Mouse (Mus musculus): ENCODE results near the gene Irak3. TPM values are rescaled to one million over a fixed set of nuclear protein-coding genes. Genes with fewer than 3 reads are reported as not detected.

Gene Irak3
- total RNA-seq, 1 experiment, result 19.8 TPM

DNA sequence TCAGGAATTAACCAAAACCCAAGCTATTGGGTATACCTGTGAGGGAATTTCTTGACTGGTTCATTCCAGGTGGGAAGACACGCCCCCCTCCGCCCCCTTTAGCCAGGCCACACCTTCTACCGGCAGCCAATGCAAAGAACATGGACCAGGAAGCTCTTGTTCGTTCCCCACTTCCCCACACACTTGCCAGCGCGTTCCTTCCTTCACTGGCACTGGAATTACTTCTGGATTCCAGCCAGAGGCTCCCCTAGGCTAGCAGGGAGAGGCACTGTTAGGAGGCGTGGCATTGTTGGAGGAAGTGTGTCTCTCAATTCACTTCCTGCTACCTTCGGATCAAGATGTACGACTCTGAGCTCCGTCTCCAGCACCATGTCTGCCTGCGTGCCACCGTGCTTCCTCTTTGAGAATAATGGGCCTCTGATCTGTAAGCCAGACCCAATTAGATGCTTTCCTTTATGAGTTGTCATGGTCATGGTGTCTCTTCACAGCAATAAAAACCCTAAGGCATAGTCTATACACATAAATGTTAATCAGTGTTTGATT lies 65.8 kb downstream of the Irak3 start:
- peaks cover 0 to 5% of the 10 kb centered on the region in 2 experiments; a peak in 2 of 4 replicates for H3K4me1 ChIP-seq (ENCODE audit: control insufficient read depth in 2 of 2, insufficient read depth in 2 of 2, low read length in 2 of 2, poor library complexity in 1 of 2)
- TF ChIP-seq ZC3H11A (IDR thresholded peaks at IDR 0.05; ENCODE audit: borderline replicate concordance, low read depth, low read length) (no peak), MAFK (IDR thresholded peaks at IDR 0.05; ENCODE audit: insufficient read depth, low read depth, low read length) (no peak), HCFC1 (IDR thresholded peaks at IDR 0.05; ENCODE audit: borderline replicate concordance, insufficient read depth, low read length) (no peak), ZNF384 (IDR thresholded peaks at IDR 0.05; ENCODE audit: low read depth, low read length) (no peak), CHD2 (IDR thresholded peaks at IDR 0.05; ENCODE audit: low read depth, low read length) (no peak)
- no peak overlapping the region for H3K9ac ChIP-seq (ENCODE audit: insufficient read depth, low read depth, low read length, poor library complexity, severe bottlenecking)
- DNase-seq (ENCODE audit: low read depth, low spot score), result no peak
- H3K36me3 ChIP-seq (ENCODE audit: control insufficient read depth, insufficient read depth, low read length, poor library complexity, severe bottlenecking), result no peaks in the 10 kb centered on the region
- H3K4me3 ChIP-seq (ENCODE audit: insufficient read depth in 1 of 2, low read depth in 1 of 2, low read length in 2 of 2, poor library complexity in 1 of 2, severe bottlenecking in 1 of 2), result peak overlapping the region in 1 of 2 experiments; percentile 51; a peak in 2 of 4 replicates
- 0 out of 2 replicates have a peak overlapping the region, but pooled peaks have one; percentile 4 for H3K27ac ChIP-seq (ENCODE audit: insufficient read depth, low read depth, low read length, poor library complexity, severe bottlenecking)
- H3K9me3 ChIP-seq (ENCODE audit: control insufficient read depth, insufficient read depth, low read depth, low read length), result no peaks in the 10 kb centered on the region
- in situ Hi-C loops (cut with MboI; ENCODE audit: low sequenced_read_pairs in 2 of 2, unreplicated experiment in 2 of 2), result no loop called here

DNA sequence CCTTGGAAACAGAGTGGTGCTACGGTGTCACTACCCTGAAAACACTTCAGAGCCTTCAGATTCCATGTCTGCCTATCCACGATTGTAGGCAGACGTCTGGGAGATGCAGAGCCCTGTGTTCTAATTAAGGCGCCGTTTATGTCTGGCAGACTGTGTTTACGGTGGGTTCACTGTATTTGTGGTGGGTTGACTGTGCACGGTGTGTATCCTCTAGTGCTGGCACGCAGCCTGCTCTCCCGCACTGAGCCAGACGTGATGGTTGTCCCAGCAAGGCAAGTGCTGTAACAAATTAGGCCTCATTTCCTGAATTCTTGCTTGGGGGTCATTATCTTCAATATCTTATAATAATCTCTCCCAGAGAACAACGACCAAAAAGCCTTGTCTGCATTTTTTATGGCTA lies 68.2 kb downstream of the Irak3 start:
- in situ Hi-C loops (cut with MboI; ENCODE audit: low sequenced_read_pairs in 2 of 2, unreplicated experiment in 2 of 2), result no loop called here
- no peak for TF ChIP-seq ZC3H11A (IDR thresholded peaks at IDR 0.05; ENCODE audit: borderline replicate concordance, low read depth, low read length)
- TF ChIP-seq ZNF384 (IDR thresholded peaks at IDR 0.05; ENCODE audit: low read depth, low read length), result no peak
- TF ChIP-seq HCFC1 (IDR thresholded peaks at IDR 0.05; ENCODE audit: borderline replicate concordance, insufficient read depth, low read length), result no peak
- no peak for TF ChIP-seq MAFK (IDR thresholded peaks at IDR 0.05; ENCODE audit: insufficient read depth, low read depth, low read length)
- TF ChIP-seq CHD2 (IDR thresholded peaks at IDR 0.05; ENCODE audit: low read depth, low read length), result no peak
- H3K9me3 ChIP-seq (ENCODE audit: control insufficient read depth, insufficient read depth, low read depth, low read length), result no peaks in the 10 kb centered on the region
- H3K4me3 ChIP-seq (ENCODE audit: insufficient read depth in 1 of 2, low read depth in 1 of 2, low read length in 2 of 2, poor library complexity in 1 of 2, severe bottlenecking in 1 of 2), result no peak overlapping the region
- DNase-seq (ENCODE audit: low read depth, low spot score), result no peak
- no peak overlapping the region for H3K9ac ChIP-seq (ENCODE audit: insufficient read depth, low read depth, low read length, poor library complexity, severe bottlenecking)
- H3K36me3 ChIP-seq (ENCODE audit: control insufficient read depth, insufficient read depth, low read length, poor library complexity, severe bottlenecking), result no peaks in the 10 kb centered on the region
- H3K4me1 ChIP-seq (ENCODE audit: control insufficient read depth in 2 of 2, insufficient read depth in 2 of 2, low read length in 2 of 2, poor library complexity in 1 of 2), result peaks cover 0 to 12% of the 10 kb centered on the region in 2 experiments; a peak in 2 of 4 replicates
- H3K27ac ChIP-seq (ENCODE audit: insufficient read depth, low read depth, low read length, poor library complexity, severe bottlenecking), result no peak overlapping the region

DNA sequence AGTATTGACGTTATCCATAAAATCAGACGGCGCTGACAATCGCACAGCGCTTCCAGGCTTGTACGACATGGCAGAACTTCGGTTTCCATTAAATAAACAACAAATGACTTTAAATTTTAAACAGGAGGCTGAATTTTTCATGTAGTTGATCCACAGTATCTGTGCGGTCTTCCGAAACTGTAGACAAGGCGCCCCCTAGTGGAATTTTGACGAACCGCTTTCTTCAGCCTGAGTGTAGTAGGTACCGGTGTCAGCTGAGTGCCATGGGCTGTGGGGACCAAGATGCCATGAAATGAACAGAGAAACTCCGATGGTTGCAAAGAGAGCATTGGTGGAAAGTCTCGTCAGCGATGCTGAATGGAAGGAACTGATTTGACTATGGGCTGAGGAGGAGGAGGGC lies 71.3 kb downstream of the Irak3 start:
- Histone ChIP-seq H3K27ac (ENCODE audit: insufficient read depth, low read depth, low read length, poor library complexity, severe bottlenecking) (no peak overlapping the region), H3K9me3 (ENCODE audit: control insufficient read depth, insufficient read depth, low read depth, low read length) (no peaks in the 10 kb centered on the region), H3K4me1 (ENCODE audit: control insufficient read depth in 2 of 2, insufficient read depth in 2 of 2, low read length in 2 of 2, poor library complexity in 1 of 2) (peaks cover 0 to 12% of the 10 kb centered on the region in 2 experiments; a peak in 2 of 4 replicates), H3K9ac (ENCODE audit: insufficient read depth, low read depth, low read length, poor library complexity, severe bottlenecking) (no peak overlapping the region), H3K4me3 (ENCODE audit: insufficient read depth in 1 of 2, low read depth in 1 of 2, low read length in 2 of 2, poor library complexity in 1 of 2, severe bottlenecking in 1 of 2) (no peak overlapping the region), H3K36me3 (ENCODE audit: control insufficient read depth, insufficient read depth, low read length, poor library complexity, severe bottlenecking) (no peaks in the 10 kb centered on the region)
- TF ChIP-seq CHD2 (IDR thresholded peaks at IDR 0.05; ENCODE audit: low read depth, low read length) (no peak), HCFC1 (IDR thresholded peaks at IDR 0.05; ENCODE audit: borderline replicate concordance, insufficient read depth, low read length) (no peak), ZNF384 (IDR thresholded peaks at IDR 0.05; ENCODE audit: low read depth, low read length) (no peak), ZC3H11A (IDR thresholded peaks at IDR 0.05; ENCODE audit: borderline replicate concordance, low read depth, low read length) (no peak), MAFK (IDR thresholded peaks at IDR 0.05; ENCODE audit: insufficient read depth, low read depth, low read length) (no peak)
- peak; percentile 65 for DNase-seq (ENCODE audit: low read depth, low spot score)
- in situ Hi-C loops (cut with MboI; ENCODE audit: low sequenced_read_pairs in 2 of 2, unreplicated experiment in 2 of 2), result no loop called here

DNA sequence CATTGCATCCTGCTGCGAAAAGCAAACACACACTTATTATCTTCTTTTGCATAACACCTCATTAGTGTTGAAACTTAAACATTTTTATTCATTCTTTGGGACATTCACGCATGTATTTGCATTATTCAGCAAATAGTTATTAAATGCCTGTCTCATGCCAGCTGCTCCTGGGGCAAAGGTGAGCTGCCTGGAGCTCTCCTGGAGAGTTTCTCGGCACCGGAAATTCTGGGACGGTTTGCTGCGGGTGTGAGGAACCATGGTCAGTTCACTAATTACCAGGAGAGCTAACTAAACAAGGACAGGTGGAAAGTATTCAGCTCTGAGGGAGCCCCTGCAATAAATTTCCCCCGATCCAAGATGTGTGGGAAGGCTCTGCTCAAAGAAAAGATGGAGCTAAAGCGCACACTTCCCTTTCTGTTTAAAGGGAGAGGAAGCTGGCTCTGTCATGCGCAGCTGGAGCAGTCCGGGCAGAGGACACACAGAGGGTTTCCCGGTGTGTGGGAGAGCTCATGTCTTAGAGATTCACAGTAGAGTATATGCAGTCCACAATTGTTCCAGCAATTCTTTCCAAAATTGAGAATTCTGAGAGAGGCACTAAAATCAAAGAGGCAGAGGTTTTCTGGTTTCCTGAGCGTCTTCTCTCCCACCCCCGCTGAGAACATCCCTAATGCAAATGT lies 73.2 kb downstream of the Irak3 start:
- peak overlapping the region in 1 of 2 experiments; percentile 0; a peak in 1 of 4 replicates for H3K4me3 ChIP-seq (ENCODE audit: insufficient read depth in 1 of 2, low read depth in 1 of 2, low read length in 2 of 2, poor library complexity in 1 of 2, severe bottlenecking in 1 of 2)
- H3K9ac ChIP-seq (ENCODE audit: insufficient read depth, low read depth, low read length, poor library complexity, severe bottlenecking), result no peak overlapping the region
- H3K4me1 ChIP-seq (ENCODE audit: control insufficient read depth in 2 of 2, insufficient read depth in 2 of 2, low read length in 2 of 2, poor library complexity in 1 of 2), result peaks cover 0 to 12% of the 10 kb centered on the region in 2 experiments; a peak in 2 of 4 replicates
- TF ChIP-seq HCFC1 (IDR thresholded peaks at IDR 0.05; ENCODE audit: borderline replicate concordance, insufficient read depth, low read length) (no peak), CHD2 (IDR thresholded peaks at IDR 0.05; ENCODE audit: low read depth, low read length) (no peak), MAFK (IDR thresholded peaks at IDR 0.05; ENCODE audit: insufficient read depth, low read depth, low read length) (no peak), ZNF384 (IDR thresholded peaks at IDR 0.05; ENCODE audit: low read depth, low read length) (no peak), ZC3H11A (IDR thresholded peaks at IDR 0.05; ENCODE audit: borderline replicate concordance, low read depth, low read length) (no peak)
- H3K36me3 ChIP-seq (ENCODE audit: control insufficient read depth, insufficient read depth, low read length, poor library complexity, severe bottlenecking), result no peaks in the 10 kb centered on the region
- H3K27ac ChIP-seq (ENCODE audit: insufficient read depth, low read depth, low read length, poor library complexity, severe bottlenecking), result no peak overlapping the region
- no peaks in the 10 kb centered on the region for H3K9me3 ChIP-seq (ENCODE audit: control insufficient read depth, insufficient read depth, low read depth, low read length)
- in situ Hi-C loops (cut with MboI; ENCODE audit: low sequenced_read_pairs in 2 of 2, unreplicated experiment in 2 of 2), result no loop called here
- DNase-seq (ENCODE audit: low read depth, low spot score), result no peak
